Mouse (Mus musculus): ENCODE data around the gene Myo9a. TPM values are rescaled to one million over a fixed set of nuclear protein-coding genes. Genes with fewer than 3 reads are reported as not detected.

The Myo9a gene
- polyA plus RNA-seq, 1 experiment from 2014 or later, result 12.3 TPM

DNA sequence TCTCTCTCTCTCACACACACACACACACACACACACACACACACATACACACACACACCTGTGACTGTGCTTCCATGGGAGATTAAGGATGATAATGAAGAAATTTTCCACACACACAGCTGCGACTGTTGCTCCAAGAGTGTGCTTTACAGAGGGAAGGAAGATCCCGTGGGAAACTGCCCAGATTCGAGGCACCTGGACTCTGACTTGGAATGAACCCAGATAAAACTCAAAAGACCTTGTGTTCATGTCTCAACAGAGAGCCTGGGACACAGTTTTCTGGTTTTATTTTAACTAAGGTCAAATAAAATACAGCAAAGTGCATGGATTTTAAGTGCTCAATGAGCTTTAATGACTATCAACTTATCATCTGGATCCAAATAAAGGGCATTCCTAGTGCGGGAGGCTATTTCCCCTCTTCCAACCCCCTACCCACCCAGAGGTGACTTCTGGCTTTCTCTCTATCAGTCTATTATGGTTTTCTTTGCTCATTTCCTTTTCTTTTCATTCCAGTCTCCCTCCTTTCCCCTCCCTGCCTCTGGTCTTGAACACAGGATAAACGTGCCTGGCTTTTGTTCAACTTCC lies 191.9 kb downstream of the Myo9a start:
- H3K4me1 ChIP-seq, result peaks cover 46% of the 10 kb centered on the region
- H3K9me3 ChIP-seq (replicated peaks), result no peaks in the 10 kb centered on the region
- no peak overlapping the region for H3K4me3 ChIP-seq
- no peaks in the 10 kb centered on the region for H3K27me3 ChIP-seq (ENCODE audit: low read depth, poor library complexity, severe bottlenecking)
- 81% methylated on average over 5 of the region's 5 CpGs for WGBS
- no peak overlapping the region for H3K27ac ChIP-seq
- no peaks in the 10 kb centered on the region for H3K36me3 ChIP-seq
- DNase-seq (ENCODE audit: low spot score), result no peak

DNA sequence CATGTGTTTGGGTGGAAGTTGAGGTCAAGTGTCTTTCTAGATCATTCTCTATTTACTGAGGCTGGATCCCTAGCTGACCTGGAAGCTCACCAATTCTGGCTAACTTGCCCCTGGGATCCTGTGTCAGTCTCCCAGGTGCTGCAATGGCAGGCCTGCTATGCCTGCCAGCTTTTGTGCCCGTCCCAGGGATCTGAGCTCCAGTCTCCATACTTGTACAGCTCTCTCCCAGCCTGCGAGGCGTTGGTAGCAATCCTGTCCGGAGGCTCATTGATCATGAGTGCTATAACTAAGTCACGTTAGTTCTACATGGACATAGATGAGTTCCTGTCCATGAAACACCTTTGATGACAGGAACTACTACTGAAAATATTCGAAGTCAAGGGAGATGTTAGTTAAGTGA lies 193.1 kb downstream of the Myo9a start:
- DNase-seq (ENCODE audit: low spot score), result peak; percentile 25
- H3K27ac ChIP-seq, result no peak overlapping the region
- WGBS, result 91% methylated on average over 6 of the region's 6 CpGs
- H3K4me1 ChIP-seq, result peaks cover 40% of the 10 kb centered on the region
- no peaks in the 10 kb centered on the region for H3K36me3 ChIP-seq
- H3K9me3 ChIP-seq (replicated peaks), result no peaks in the 10 kb centered on the region
- no peaks in the 10 kb centered on the region for H3K27me3 ChIP-seq (ENCODE audit: low read depth, poor library complexity, severe bottlenecking)
- H3K4me3 ChIP-seq, result no peak overlapping the region

DNA sequence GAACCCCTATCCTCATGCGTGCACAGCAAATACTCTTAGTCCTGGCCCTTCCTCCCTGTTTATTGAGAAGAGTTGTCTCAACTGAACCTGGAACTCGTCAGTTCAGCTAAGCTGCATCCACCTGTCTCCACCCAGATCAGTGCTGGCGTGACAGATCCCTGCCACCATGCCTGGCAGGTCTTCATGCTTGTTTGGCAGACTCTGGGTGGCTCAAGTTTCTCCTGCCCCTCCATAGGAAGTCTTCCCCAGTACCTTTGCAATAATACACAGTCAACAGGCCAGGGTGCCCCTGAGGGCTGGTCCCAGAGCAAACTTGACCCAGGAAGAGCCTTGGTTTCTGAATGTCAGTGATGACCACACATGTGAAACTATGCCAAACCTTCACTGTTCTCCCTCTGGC lies 194.5 kb downstream of the Myo9a start:
- H3K9me3 ChIP-seq (replicated peaks), result no peaks in the 10 kb centered on the region
- H3K27me3 ChIP-seq (ENCODE audit: low read depth, poor library complexity, severe bottlenecking), result no peaks in the 10 kb centered on the region
- H3K36me3 ChIP-seq, result no peaks in the 10 kb centered on the region
- H3K27ac ChIP-seq, result no peak overlapping the region
- DNase-seq (ENCODE audit: low spot score), result no peak
- H3K4me3 ChIP-seq, result no peak overlapping the region
- WGBS, result 77% methylated on average over 3 of the region's 3 CpGs
- H3K4me1 ChIP-seq, result peaks cover 27% of the 10 kb centered on the region

DNA sequence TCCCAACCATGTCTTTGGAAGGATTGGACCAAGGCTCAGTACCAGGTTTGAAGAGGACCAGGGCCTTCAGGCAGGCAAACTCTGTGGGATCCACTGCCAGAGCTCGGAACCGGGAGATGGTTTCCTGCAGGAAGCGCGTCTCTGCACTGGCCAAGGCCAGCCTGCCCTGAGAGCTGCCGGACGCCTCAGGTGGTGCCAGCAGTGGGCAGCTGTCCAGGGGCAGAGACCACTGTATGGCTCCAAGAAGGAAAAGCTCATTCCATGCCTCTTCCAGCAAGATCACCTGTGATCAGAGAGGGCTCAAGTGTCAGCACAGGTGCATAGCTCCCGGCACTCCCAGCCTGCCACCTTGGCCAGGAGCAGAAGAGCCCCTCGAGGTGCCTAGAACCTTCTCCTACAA lies 196.6 kb downstream of the Myo9a start:
- no peaks in the 10 kb centered on the region for H3K9me3 ChIP-seq (replicated peaks)
- H3K27ac ChIP-seq, result no peak overlapping the region
- 94% methylated on average over 8 of the region's 8 CpGs for WGBS
- H3K4me1 ChIP-seq, result peaks cover 11% of the 10 kb centered on the region
- H3K4me3 ChIP-seq, result no peak overlapping the region
- H3K36me3 ChIP-seq, result no peaks in the 10 kb centered on the region
- DNase-seq (ENCODE audit: low spot score), result no peak
- no peaks in the 10 kb centered on the region for H3K27me3 ChIP-seq (ENCODE audit: low read depth, poor library complexity, severe bottlenecking)

DNA sequence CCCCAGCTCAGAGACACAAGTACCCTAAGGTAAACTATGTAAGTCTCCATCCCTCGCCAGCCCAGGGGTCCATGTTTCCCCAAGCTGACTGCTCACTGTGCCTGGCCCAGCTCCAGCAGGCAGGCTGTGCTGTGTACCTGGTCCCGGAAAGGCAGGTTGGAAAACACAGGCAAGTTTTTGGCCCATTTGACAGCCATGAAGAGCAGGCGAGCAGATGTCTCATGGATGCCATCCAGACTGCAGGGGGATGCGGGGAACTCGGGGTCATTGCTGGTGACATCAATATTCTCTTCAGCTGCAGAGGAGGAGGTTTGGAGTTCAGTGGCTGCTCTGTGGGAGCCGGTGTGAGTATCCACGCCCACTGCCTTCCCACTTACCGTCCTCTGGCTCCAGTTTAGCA lies 197.5 kb downstream of the Myo9a start:
- H3K27ac ChIP-seq, result no peak overlapping the region
- H3K4me1 ChIP-seq, result peaks cover 9% of the 10 kb centered on the region
- 81% methylated on average over 8 of the region's 8 CpGs for WGBS
- H3K9me3 ChIP-seq (replicated peaks), result no peaks in the 10 kb centered on the region
- H3K36me3 ChIP-seq, result no peaks in the 10 kb centered on the region
- no peak overlapping the region for H3K4me3 ChIP-seq
- H3K27me3 ChIP-seq (ENCODE audit: low read depth, poor library complexity, severe bottlenecking), result no peaks in the 10 kb centered on the region
- DNase-seq (ENCODE audit: low spot score), result no peak

DNA sequence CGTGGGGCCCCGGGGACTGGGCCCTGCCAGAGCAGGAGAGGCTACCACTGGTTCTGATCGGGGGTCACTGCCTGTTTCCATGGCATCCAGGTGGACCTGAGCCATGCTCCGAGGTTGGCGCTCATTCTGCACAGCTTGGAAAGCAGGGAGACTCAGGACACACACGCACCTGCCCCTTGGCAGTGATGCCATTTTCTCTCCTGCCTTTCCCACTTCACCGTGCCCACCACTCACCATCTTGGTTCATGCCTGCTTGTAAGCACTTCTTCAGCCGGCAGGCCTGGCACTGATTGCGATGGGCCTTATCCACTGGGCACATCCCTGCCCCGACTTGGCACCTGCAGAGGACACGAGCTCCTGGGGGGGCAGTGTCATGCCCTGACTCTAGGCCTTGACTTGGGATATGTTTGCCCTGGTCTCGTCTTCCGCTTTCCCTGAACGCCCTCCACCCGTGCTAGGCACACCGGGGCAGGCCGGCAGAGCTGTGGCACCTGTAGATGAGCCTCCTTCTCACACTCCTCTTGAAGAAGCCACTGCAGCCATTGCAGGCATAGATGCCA lies 198.1 kb downstream of the Myo9a start:
- Histone ChIP-seq H3K4me3 (no peak overlapping the region), H3K27me3 (ENCODE audit: low read depth, poor library complexity, severe bottlenecking) (no peaks in the 10 kb centered on the region), H3K27ac (0 out of 2 replicates have a peak overlapping the region, but pooled peaks have one; percentile 7), H3K4me1 (peaks cover 12% of the 10 kb centered on the region), H3K36me3 (no peaks in the 10 kb centered on the region), H3K9me3 (replicated peaks) (no peaks in the 10 kb centered on the region)
- DNase-seq (ENCODE audit: low spot score), result no peak
- WGBS, result 89% methylated on average over 17 of the region's 17 CpGs

DNA sequence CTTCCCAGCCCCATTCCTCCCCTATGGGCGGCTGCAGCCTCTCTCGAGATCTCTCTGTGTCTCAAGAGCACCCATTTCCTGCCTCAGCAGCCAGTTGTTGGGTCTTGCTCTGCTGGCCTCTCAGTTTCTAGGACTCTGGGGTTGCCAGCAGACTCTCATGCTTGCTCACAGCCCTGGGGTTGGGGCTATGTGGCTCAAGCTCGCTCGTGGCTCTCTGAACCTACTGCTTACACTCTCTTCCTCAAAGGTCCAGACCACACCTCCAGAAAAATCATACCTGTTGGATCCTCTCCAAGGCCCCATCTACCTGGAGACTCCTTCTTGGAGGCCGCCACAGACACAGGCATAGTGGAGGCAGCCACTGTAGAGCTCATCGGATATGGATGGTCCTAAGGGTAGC lies 198.8 kb downstream of the Myo9a start:
- Histone ChIP-seq H3K36me3 (no peaks in the 10 kb centered on the region), H3K27me3 (ENCODE audit: low read depth, poor library complexity, severe bottlenecking) (no peaks in the 10 kb centered on the region), H3K9me3 (replicated peaks) (no peaks in the 10 kb centered on the region), H3K4me1 (peaks cover 12% of the 10 kb centered on the region), H3K27ac (no peak overlapping the region), H3K4me3 (no peak overlapping the region)
- WGBS, result 89% methylated on average over 6 of the region's 6 CpGs
- DNase-seq (ENCODE audit: low spot score), result no peak

DNA sequence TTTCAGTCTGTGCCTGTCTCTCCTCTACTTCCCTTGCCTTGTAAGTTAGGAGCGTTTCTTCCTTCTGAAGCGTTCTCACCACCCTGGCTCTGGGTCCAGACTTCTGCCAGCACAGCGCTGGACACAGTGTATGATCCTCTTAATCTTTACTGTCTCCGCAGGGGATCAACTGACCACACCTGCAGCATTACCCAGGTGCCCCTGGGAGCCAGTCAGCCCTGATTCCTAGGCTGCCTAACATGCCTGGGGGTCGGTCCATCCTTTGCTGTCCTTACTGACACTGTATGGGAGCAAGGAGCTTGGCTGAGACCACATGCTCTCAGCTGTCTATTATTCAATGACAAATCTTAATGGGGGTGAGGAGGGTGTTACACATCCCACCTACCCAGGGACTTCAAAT lies 199.3 kb downstream of the Myo9a start:
- DNase-seq (ENCODE audit: low spot score), result no peak
- Histone ChIP-seq H3K4me3 (no peak overlapping the region), H3K27me3 (ENCODE audit: low read depth, poor library complexity, severe bottlenecking) (no peaks in the 10 kb centered on the region), H3K4me1 (0 out of 2 replicates have a peak, but pooled peaks cover 10% of the 10 kb centered on the region), H3K9me3 (replicated peaks) (no peaks in the 10 kb centered on the region), H3K27ac (no peak overlapping the region), H3K36me3 (no peaks in the 10 kb centered on the region)
- WGBS, result 89% methylated on average over 5 of the region's 5 CpGs

DNA sequence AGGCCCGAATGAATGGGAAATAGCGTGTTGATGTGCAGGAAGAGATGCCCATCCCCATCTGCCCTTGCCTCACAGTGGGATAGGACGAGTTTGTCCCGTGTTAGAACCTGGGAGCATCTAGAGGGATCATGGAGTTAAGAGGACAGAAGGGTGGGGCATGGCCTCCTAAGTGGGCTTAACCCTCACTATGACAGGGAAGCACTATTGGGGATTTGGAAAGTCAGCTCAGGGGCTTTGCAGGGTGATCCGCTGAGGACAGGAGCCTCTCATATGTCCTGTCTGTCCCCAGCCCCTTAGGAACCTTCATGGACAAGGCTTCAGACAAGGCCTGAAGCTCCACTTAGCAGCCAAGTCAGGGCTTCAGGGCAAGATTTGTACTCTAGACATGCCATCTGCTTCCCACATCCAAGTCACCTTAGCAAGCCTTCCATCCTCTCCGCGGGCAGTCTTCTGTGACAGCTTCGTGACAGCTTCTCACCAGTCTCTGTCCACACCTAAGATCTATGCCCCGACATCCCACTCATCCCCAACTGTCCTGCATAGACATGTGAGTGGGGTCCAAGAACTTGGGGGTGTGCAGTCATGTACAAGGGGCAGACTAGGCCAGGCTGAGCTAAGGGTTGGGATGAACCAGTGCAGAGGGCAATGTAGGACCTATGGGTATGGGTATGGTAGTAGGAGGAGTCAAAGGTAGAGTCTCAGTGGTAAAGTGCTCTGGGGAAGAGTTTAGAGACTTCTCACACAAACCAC lies 200.5 kb downstream of the Myo9a start:
- WGBS, result 91% methylated on average over 9 of the region's 9 CpGs
- no peaks in the 10 kb centered on the region for H3K9me3 ChIP-seq (replicated peaks)
- no peak for DNase-seq (ENCODE audit: low spot score)
- H3K27ac ChIP-seq, result peak overlapping the region; percentile 14; the same call in 1 of the 2 replicates
- H3K4me3 ChIP-seq, result no peak overlapping the region
- H3K27me3 ChIP-seq (ENCODE audit: low read depth, poor library complexity, severe bottlenecking), result no peaks in the 10 kb centered on the region
- peaks cover 18% of the 10 kb centered on the region; the same call in 1 of the 2 replicates for H3K4me1 ChIP-seq
- no peaks in the 10 kb centered on the region for H3K36me3 ChIP-seq

DNA sequence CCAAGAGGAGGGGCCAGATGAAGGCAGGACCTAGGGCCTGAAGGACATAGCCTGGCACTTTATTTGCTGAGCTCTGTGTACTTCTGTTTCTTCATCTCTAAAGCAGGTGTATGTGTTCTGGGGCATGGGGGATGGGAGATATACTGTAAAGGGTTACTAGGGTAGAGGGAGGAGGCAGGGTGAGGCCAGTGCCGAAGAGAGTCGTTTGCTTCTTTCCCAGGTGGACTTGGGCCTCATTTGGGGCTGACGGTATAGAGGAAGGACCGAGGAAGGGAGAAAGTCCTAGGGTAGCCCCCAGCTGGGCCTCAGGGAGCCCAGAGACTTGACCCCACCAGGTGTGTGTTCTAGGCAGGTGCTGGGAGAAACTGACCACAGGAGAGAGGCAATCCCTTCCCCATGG lies 201.2 kb downstream of the Myo9a start:
- no peaks in the 10 kb centered on the region for H3K27me3 ChIP-seq (ENCODE audit: low read depth, poor library complexity, severe bottlenecking)
- no peak for DNase-seq (ENCODE audit: low spot score)
- H3K4me3 ChIP-seq, result no peak overlapping the region
- peaks cover 23% of the 10 kb centered on the region for H3K4me1 ChIP-seq
- H3K36me3 ChIP-seq, result no peaks in the 10 kb centered on the region
- WGBS, result 83% methylated on average over 4 of the region's 4 CpGs
- H3K9me3 ChIP-seq (replicated peaks), result no peaks in the 10 kb centered on the region
- no peak overlapping the region for H3K27ac ChIP-seq

DNA sequence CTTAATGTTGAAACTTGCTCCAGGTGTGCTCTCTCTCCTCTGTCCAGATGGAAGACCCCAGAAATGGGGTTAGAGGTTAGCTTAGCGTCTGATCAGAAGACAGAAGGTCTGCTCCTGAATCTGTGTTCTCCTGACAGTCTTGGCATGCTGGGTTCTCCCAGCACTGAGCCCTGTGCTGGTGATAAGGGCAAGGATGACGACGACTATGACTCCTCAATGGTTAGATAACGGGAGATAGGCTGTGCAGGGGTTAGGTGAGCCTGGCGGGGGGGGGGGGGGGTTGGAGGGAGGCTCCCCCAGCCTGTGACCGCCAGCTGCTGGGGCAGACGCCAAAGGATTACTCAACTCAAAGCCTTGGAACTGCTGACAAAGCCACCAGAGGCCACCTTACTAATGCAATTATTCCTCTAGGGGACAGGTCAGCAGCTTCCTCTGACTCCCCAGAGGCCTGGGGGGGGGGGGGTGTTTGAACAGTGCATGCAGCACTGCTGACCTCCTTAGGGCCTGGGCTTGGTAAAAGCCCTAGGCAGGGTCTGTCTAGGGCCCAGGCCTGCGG lies 201.9 kb downstream of the Myo9a start:
- no peak for DNase-seq (ENCODE audit: low spot score)
- H3K4me1 ChIP-seq, result peaks cover 27% of the 10 kb centered on the region
- no peaks in the 10 kb centered on the region for H3K36me3 ChIP-seq
- peak overlapping the region; percentile 20; the same call in 1 of the 2 replicates for H3K27ac ChIP-seq
- no peaks in the 10 kb centered on the region for H3K27me3 ChIP-seq (ENCODE audit: low read depth, poor library complexity, severe bottlenecking)
- WGBS, result 64% methylated on average over 8 of the region's 8 CpGs
- H3K9me3 ChIP-seq (replicated peaks), result no peaks in the 10 kb centered on the region
- H3K4me3 ChIP-seq, result no peak overlapping the region

DNA sequence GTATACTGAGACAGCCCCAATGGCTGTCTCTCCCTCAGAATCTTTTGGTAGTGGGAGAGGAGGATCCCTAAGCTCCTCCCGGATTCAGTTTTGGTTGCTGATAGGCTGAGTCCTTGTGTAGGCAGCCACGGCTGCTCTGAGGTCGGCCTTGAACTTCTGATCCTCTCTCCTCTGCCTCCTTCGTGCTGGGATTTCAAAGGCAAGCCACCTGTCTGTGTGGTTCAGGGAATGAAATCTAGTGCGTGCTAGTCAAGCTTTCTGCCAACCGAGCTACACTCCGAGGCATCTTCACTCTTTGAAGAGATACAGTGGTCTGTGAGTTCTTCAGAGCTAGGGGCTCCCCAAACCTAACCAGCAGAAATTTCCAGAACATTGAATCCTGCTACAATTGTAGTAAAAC lies 202.9 kb downstream of the Myo9a start:
- H3K4me1 ChIP-seq, result peaks cover 33% of the 10 kb centered on the region
- no peak for DNase-seq (ENCODE audit: low spot score)
- no peak overlapping the region for H3K4me3 ChIP-seq
- no peaks in the 10 kb centered on the region for H3K27me3 ChIP-seq (ENCODE audit: low read depth, poor library complexity, severe bottlenecking)
- no peaks in the 10 kb centered on the region for H3K9me3 ChIP-seq (replicated peaks)
- WGBS, result 85% methylated on average over 7 of the region's 7 CpGs
- no peaks in the 10 kb centered on the region for H3K36me3 ChIP-seq
- peak overlapping the region; percentile 32; the same call in 1 of the 2 replicates for H3K27ac ChIP-seq

DNA sequence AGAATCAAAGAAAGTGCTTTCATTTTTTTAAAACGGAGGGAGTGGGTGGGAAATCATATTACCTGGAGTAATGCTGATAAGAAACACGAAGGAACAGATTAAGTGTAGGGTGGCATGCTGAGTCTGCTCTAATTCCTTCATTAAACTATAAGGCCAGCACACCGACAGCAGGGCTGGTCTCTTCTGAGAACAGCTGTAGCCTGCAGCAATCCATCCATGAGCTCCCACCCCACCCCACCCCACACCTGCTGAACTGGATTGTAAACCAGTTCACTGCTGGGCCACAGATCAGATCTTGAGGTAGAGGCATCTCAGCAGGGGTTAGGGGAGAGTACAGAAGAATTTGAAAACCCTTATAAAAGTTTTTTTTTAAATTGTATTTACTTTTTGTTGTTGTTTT lies 204.5 kb downstream of the Myo9a start:
- Histone ChIP-seq H3K27ac (no peak overlapping the region), H3K4me3 (no peak overlapping the region), H3K27me3 (ENCODE audit: low read depth, poor library complexity, severe bottlenecking) (no peaks in the 10 kb centered on the region), H3K4me1 (peaks cover 35% of the 10 kb centered on the region), H3K9me3 (replicated peaks) (no peaks in the 10 kb centered on the region), H3K36me3 (no peaks in the 10 kb centered on the region)
- no peak for DNase-seq (ENCODE audit: low spot score)
- 55% methylated on average over 3 of the region's 3 CpGs for WGBS

All from limb, embryonic 10.5 days (tissue).